Mouse (Mus musculus) embryonic fibroblast, embryonic 13.5 days (primary cell): ENCODE results near the gene Cotl1.

Experiments
- CTCF ChIP-seq: IDR thresholded peaks from 2 replicates; pipeline ENCODE4 v1.5.1; 2011; ENCODE audit warnings: mild to moderate bottlenecking, control low read depth, low read length, moderate library complexity, borderline replicate concordance; ENCODE audit not compliant: insufficient read depth
- POLR2A ChIP-seq: IDR thresholded peaks from 2 replicates; pipeline ENCODE4 v1.6.1; 2011; ENCODE audit warnings: low read depth, mild to moderate bottlenecking, control low read depth, low read length, moderate library complexity

DNA sequence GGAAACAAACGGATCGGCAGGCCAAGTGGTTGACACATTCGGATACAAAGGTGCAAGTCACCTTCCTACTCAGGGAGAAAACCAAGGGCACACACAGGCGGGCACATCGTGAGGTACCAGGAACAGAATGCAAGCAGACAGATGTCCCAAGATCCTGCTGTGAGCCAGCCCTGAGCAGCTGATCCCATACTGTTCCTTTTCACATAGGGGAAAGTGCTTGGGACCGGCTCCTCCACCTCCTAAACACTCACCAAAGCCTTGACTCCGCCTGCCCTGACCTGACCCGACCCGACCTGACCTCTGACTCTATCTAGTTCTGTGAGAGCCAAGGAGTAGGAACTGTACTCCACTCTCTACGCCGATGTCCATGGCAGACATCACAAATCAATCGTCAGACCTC is 22.9 kb downstream of the Cotl1 start:
- no peak for TF ChIP-seq CTCF
- no peak for TF ChIP-seq POLR2A
